Mouse (Mus musculus): ENCODE measurements at regions not wholly inside any gene's neighbourhood (a gene's known extent, or its start where the extent isn't known, plus 50 kb on each side); places are given as distances from the start of the nearest gene placed in this dataset.

DNA sequence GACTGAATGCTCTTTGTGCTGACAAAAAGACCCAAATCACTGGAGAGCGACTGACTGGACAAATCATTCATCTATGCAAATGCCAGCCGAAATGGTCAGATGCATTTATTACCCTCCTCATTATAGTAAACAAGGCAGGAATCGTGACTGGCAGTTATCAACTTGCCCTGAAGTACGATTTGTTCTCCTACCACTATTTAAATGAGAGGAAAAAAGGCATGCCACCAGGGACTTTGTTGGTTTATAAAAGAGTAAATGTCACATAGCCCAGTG lies 55.5 kb upstream of the Fbxl4 start:
- Histone ChIP-seq H3K4me2 (ENCODE audit: low read depth, low read length) (no peak overlapping the region), H3K9ac (replicated peaks; ENCODE audit: low read depth, low read length) (no peak overlapping the region), H3K9me3 (ENCODE audit: control insufficient read depth, low read length) (0 out of 2 replicates have a peak, but pooled peaks cover 4% of the 10 kb centered on the region), H3K36me3 (ENCODE audit: control insufficient read depth, insufficient read depth, low read length) (no peaks in the 10 kb centered on the region), H3K4me3 (ENCODE audit: low read depth, low read length) (no peak overlapping the region), H3K27me3 (ENCODE audit: control insufficient read depth, insufficient read depth, low read length) (no peaks in the 10 kb centered on the region), H3K4me1 (ENCODE audit: control insufficient read depth, insufficient read depth, low read length) (no peaks in the 10 kb centered on the region), H3K27ac (ENCODE audit: low read depth, low read length) (no peak overlapping the region)
- ATAC-seq (ENCODE audit: low read depth) = peak; percentile 58; the same call in 1 of the 2 replicates
- WGBS = 17% methylated on average over 4 of the region's 4 CpGs

GRCm38 (mm10) chr4:22302262-22302661 lies 55.1 kb upstream of the Fbxl4 start:
- Histone ChIP-seq H3K4me3 (ENCODE audit: low read depth, low read length) (no peak overlapping the region), H3K9ac (replicated peaks; ENCODE audit: low read depth, low read length) (no peak overlapping the region), H3K4me2 (ENCODE audit: low read depth, low read length) (no peak overlapping the region), H3K4me1 (ENCODE audit: control insufficient read depth, insufficient read depth, low read length) (no peaks in the 10 kb centered on the region), H3K27me3 (ENCODE audit: control insufficient read depth, insufficient read depth, low read length) (no peaks in the 10 kb centered on the region), H3K36me3 (ENCODE audit: control insufficient read depth, insufficient read depth, low read length) (no peaks in the 10 kb centered on the region), H3K9me3 (ENCODE audit: control insufficient read depth, low read length) (0 out of 2 replicates have a peak, but pooled peaks cover 4% of the 10 kb centered on the region), H3K27ac (ENCODE audit: low read depth, low read length) (no peak overlapping the region)
- ATAC-seq (ENCODE audit: low read depth) = no peak
- WGBS = 67% methylated on average over 1 of the region's 1 CpGs
